Mouse (Mus musculus) layer of hippocampus, adult 11-12 months (tissue): ENCODE data around the gene Rhou.

Experiments
- DNase-seq: peaks from one replicate; pipeline ENCODE4 v3.0.0; 2022; ENCODE audit warnings: low spot score

Rhou gene

DNA sequence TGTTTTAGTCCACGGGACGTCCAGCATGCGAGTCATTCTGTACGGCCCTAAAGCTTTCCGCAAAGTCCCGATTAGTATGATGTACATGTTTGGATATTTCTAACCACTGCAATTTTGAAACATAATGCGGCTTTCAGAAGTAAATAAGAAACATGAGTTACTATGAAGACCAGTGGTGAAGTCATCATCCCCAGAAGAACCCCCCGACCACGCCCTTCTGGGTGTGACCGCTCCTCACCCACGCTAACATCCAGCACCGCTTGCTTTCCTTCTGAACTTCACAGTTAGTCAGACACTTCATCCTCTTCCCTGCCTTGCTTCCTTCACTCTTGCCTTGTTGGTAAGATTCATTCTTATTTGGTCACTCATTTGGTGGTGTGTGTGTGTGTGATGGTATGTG, 4.2 kb upstream of the Rhou start:
- no peak for DNase-seq

DNA sequence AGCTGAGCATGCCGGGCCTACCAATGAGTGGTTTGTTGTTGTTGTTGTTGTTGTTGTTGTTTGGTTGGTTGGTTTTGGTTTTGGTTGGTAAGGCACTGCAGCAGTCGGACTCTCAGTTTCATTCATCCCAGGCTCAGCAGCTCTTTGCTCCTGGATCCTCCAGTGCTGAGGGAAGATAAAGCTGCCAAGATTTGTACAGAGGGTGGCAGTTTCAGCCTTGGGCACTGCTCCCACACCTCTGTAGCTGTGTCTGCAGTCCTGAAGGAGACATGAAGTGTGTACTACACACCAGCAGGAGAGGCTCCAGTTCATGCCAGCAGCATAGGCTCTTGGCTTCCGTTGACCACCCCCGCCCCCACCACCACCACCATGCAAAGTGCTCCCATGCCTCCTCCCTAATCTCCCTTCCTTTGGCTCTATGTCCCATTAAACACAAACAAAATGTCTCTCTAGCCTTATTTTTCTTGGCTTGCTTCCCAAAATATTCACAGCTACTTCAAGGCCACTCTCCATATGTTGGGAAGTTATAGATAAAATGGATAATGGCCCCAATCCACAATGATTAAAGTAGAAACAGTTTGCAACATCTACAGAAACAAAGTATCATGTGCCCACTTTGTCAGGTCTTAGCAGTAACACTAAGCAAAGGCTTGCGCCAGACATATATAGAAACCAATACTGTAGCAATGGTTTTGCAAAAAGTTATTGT, 2.2 kb upstream of the Rhou start:
- no peak for DNase-seq

DNA sequence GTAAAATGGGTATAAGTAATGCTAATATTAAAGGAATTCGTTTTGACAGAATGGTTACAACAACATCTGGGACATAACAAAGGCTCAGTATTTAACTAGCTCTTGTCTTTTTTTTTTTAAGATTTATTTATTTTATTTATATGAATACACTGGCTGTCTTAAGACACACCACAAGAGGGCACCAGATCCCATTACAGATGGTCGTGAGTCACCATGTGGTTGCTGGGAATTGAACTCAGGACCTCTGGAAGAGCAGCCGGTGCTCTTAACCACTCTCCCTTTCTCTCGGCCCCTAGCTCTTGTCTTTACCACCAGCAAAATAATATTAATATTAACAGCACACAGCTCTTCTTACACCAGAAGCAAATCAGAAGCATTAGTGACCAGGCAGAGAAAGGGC, 1.1 kb upstream of the Rhou start:
- DNase-seq, result no peak

DNA sequence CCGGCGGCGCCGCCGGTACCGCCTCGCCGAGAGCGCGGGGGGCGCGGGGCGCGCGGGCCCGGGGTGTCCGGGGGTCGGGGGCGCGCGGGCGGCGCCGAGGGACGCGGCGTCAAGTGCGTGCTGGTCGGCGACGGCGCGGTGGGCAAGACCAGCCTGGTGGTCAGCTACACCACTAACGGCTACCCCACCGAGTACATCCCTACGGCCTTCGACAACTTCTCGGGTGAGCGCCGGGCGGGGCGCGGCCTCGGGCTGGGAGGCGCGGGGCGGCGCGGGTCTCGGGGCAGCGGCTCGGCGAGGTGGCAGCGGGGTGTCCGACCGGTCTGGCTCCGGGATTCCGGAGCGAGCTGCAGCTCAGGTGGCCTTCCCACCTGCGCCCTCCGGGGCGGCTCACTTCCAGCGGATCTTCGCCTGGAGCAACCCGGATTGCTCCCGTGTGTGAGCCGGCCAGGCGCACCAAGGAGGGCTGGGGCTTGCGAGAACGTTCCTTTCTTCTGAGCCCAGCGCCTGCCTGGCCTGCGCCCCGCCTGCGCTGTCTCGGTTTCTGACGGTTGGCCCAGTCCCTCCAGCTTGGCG, 353 bp downstream of the Rhou start:
- peak; percentile 44 for DNase-seq

DNA sequence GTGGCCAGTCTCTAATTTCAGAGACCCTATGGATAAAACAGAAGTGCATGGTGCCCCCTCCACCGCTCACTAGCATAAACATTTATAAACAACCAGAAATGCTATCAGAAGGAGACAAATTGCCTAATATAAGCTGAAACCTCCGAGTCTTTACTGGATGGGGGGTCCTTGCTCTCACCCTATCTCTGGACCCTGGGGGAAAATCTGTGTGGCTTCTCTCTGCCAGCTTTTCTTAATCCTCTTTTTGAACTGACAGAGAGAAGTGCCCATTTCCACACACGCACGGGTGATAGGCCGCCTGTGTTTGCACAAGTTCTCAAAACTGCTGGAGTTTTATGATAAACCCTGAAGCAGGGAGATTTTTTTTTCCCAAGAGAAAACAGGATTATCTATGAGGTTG, 1.0 kb downstream of the Rhou start:
- no peak for DNase-seq

DNA sequence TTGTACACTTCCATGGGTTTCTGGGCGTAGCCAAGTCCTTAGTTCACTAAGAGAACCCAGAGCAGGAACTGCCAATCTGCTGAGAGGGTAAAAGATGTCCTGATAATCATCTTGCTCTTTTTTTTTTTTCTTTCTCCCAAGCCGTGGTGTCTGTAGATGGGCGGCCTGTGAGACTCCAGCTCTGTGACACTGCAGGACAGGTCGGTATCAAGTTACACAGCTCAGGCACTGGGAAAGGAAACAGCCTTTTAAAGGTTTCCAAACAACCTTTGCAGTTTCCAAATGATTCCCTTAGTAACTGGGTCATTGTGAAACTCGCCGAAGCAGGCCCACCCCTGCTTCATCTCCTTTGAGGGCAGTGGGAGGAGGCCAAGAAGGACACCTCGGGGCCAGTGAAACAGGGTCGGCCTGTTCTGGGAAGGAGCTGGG, 1.6 kb downstream of the Rhou start:
- no peak for DNase-seq

DNA sequence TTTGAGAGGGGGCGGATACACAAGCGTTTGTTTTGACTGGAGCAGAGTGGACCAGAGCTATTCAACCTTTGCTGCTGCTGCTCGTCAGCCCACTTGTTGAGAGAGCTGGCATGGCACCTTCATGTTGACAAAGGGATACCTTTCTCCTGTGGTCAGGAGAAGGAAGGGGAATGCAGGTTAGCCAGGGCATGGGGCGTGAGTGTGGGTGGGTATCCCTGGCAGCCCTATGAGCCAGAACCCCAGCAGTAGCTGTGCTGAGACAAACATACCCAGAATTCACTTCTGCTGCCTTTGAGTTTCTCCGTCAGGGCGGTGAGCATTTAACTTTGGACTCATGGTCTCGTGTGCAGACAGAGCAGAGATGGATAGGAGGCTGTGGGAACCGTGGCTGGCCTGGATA, 4.1 kb downstream of the Rhou start:
- DNase-seq, result no peak

DNA sequence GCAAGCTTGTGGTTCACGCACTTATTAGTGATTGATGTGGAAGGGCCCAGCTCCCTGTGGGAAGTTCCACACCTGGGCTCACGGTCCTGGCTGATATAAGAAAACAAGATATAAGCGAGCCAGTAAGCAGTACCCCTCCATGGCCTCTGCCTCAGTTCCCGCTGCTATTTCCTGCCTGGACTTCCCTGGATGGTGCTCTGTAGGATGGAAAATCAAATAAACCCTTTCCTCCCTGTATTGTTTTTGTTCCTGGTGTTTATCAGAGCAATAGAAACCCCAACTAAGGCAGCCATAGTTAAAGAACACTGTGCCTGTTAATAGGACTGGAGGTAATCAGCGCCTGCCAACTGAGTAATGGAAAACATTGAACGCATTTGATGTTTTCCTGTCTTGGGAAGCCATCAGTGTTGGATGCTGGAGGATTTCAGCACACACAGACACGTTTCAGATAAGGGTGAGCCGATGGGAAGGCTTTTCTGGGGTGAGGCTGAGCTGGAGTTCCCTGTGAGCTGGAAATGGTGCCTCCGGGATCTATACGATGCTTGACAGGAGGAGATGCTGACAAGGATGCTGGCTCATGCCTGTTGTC, 5.8 kb downstream of the Rhou start:
- no peak for DNase-seq

DNA sequence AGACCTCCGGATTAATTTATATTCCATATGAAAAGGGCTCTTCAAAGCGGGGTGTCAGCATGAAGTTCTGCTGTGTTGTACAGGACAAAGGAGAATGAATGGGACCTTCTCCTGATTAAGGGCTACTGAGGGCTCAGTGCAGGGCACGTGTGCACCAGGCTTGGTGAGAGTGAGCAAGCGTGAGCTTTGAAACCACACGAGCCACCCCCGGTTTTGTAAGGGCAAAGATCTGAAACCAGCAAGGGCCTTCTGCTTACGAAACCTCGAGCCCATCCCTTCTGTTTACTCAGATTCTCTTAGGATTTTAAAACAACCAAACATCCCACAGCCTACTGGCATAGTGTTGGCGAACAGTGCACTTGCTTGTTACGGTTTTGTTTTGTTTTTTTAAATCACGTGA, 7.8 kb downstream of the Rhou start:
- DNase-seq, result no peak

DNA sequence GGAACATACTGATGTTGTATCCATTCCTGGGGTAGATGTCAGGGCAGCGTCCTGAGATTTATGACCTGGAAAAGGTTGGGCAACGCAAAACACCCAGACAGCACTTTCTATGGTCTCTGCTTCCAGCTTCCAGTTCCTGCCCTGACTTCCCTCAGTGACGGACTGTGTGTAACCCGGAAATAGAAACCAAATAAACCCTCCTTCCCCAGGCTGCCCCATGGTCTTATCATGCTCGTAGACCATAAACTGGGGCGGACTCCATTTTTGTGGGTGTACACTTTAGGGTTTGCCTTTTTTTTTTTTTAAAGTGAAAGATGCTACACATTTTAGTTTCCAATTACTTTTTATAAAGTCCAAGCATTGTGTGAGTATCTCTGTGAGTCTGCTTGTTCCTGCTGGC, 11.9 kb downstream of the Rhou start:
- no peak for DNase-seq

DNA sequence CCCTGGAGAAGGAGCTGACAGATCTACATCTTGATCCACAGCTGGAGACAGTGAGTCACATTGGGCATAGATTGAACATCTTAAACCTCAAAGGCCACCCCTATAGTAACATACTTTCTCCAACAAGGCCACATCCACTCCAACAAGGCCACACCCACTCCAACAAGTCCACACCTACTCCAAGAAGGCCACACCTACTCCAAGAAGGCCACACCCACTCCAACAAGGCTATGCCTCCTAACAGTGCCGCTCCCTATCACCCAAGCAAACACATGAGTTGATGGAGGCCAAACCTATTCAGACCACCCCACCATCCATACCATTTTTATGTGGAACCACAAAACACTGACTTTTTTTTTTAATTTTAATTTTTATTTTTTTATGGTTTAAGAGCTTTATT, 13.1 kb downstream of the Rhou start:
- DNase-seq, result no peak

DNA sequence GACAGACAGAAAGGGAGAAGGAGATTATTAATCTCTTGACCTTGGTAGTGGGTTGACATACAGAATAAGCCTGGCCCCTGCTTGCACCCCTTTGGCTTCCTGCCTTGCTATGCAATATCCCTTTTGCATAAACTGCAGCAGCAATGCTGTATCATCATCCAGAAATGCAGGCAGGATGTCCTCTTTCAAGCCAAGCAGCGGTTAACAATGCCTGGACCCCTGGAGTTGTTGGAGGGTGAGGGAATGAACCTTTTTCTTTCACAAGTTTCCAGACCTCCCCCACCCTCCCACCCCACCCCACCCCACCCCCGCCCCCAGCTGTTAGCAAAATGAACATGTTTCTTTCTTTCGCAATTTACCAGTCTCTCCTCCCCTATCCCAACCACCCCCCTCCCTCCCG, 15.0 kb downstream of the Rhou start:
- no peak for DNase-seq

DNA sequence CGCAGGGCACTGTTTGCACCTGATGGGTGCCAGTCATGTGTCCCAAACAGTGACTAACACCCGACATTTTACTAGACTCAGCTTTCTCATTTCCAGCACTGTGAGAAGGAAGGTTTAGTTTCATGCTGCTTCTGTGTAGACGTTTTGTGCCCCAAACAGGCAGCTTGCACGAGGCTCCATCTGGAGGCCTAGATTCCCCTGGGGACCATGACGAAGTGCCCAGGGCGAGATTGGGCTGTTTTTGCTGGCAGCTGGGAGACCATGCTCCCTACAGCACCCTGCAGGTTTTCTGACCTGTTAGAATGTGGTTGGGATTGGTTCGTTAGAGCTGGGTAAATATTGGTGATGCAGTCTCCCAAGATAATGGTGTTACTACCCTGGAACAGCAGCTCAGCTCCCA, 17.0 kb downstream of the Rhou start:
- DNase-seq, result no peak

DNA sequence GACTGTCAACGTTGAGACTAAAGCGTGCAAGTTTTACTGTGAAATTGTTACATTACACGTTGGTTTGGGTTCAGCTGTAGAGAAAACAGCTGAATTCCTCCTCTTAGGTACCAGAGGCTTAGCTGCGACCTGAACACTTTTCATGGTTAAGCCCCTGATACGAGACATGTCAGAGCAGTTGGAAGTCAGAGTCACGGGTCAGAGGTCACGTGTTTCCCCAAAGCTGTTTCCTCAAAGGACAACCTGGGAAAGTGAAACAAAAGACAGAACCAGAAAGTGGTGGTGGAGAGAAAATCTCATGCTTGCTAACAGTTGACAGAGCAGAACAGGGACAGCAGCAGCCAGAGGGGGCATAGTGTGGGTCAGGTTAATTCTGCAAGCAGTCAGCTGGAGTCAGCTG, 17.7 kb downstream of the Rhou start:
- DNase-seq, result no peak

DNA sequence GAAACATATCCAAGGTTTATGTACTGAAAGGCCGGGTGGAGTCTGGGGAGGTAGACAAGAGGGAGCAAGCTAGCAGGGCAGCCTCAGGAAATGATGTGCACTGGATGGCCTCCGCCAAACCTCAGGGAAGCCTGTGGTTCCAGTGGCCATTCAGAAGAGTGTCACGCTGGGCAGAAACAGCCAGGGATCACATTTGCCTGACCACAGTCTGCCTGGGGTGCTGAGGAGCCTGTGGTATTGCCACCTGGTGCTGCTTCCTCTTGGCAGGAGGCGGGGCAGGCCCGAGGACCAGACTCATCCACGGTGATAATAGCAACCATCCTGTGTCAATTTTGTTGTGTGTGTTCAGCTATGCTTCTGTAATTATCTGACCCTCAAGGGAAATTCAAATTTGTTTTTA, 18.9 kb downstream of the Rhou start:
- DNase-seq, result no peak

DNA sequence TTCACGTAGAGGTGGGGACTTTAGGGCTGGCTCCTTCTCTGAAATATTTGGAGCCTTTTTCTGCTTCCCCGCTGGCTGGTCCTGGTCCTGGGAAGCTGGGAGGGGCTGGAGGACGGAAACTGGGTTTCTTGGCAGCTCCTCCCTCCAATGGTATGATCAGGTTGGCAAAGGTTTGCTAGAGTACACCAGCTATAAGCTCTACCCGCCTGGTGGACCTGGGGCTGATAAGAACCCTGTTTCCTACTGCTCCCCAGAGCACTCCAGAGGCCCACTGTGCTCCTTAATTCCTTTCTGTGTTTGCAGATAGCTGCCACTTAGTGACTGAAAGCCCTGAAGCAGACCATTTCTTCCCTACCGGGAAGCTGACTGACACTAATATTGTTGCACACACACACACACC, 21.9 kb downstream of the Rhou start:
- no peak for DNase-seq

DNA sequence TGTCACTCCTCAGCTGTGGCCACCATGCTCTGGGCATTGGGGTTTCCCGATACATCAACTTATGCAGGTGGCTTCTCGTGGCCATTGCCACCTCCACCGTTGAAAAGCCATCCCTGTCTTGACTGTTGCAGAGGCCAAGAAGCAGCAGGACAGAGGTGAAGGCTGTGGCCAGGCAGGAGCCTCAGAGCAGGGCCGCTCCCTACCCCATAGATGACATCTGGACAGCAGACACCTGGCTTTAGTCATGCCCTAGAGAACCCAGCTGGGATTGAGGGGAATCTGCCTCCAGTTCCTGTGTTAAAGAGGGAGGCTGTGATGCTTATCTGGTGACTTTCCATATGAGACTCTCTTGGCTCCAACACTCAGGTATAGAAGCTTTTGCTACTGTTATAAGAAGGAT, 24.7 kb downstream of the Rhou start:
- DNase-seq, result no peak

DNA sequence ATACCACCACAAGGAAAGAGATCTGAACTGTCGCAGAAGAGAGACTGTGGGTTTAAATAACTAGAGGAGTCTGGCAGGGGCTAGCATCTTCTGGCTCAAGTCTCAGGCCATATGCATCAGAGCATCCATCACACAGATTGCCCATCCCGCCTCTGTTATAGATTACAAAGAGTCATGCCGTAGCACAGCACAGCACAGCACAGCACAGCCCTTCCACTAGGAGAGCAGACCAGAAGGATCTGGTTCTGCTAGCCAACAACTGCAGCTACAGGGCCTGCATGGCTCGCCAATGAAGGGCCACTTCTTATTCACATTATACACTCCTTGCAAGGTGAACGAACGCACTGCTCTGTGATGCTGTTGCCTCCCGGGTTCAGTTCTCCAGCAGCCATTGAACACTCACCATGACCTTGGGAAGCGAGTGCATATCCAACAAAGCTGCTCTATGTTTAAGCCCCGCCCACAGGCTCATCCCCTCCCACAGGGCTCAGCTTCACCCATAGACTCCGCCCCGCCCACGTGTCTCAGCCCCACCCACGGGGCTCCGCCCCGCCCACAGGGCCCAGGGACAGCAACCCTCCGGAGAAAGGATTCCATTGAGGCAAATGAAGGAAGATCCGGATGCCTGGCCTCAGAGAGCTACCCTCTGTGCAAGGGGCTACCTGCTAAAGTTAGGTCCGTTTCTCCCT, 28.5 kb downstream of the Rhou start:
- DNase-seq, result peak; percentile 53

DNA sequence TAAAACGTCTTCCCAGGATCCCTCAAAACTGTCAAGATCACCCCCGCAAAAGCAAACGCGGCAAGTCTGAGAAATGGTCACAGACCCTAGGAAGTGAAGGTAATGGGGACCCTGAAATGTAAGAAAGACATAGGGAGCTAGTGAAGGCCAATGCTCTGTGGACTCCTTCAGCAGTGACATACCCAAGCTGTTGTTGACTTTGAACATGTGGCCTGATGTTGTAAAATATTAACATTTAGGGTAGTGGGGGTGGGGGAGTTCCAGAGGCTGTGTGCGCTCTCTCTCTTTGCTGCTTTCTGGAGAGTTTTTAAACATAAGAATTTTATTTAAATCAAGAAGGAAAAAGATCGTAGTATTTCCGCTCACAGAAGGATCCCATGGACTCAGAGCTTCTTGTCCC, 29.6 kb downstream of the Rhou start:
- no peak for DNase-seq

DNA sequence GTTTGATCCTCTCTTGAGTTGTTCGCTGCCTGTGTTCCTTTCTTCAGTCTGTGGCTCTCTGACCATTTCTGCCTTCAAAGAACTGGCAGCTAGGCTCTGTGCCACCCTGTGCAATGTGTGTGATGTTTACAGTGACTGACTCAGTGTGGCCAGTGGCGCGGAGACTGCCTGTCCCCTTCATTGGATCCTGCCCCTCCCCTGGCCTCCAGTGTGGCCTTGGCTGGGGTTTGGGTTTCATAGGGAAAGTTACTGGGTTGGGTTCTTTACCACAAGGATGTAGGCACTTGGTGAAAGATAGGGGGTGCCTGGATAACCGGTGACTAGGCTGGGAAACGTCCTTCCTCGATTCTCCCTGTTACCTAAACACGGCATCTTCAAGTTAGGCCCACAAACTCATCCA, 31.1 kb downstream of the Rhou start:
- no peak for DNase-seq

DNA sequence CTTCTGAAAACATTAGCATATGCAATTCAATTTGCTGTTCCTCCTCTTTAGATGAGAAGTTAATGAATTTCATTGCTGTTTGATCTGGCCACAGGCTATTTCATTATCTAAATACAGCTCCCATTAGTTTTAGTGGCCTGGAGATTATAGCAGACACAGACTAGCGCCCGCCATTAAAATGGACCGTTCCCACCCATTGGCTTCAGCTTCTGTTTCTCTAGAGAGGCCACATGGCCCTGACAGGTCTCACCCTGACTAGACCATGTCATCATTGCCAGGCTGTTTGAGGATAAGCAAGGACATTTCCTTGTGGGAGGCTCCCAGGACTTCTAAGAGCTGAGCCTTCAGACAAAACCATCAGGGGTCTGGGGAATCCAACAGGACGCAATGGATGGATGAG, 31.7 kb downstream of the Rhou start:
- no peak for DNase-seq

DNA sequence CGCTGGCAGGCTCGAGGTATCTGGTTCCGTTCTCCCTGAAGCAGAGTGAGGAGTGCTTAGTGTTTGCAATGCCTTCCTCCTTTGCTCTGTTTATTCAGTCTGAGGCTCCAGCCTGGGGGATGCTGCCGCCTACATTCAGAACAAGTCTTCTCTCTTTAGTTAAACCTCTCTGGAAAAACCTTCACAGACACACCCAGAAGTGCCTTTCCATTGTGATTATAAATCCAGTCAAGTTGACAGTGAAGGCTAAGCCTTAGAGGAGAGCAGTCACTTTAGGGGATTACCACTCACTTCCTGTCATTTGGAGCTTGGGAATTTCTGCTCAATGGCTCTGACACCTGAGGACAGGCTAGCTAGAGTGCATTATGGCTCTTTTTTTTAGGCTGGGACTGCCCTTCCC, 34.1 kb downstream of the Rhou start:
- DNase-seq, result no peak

DNA sequence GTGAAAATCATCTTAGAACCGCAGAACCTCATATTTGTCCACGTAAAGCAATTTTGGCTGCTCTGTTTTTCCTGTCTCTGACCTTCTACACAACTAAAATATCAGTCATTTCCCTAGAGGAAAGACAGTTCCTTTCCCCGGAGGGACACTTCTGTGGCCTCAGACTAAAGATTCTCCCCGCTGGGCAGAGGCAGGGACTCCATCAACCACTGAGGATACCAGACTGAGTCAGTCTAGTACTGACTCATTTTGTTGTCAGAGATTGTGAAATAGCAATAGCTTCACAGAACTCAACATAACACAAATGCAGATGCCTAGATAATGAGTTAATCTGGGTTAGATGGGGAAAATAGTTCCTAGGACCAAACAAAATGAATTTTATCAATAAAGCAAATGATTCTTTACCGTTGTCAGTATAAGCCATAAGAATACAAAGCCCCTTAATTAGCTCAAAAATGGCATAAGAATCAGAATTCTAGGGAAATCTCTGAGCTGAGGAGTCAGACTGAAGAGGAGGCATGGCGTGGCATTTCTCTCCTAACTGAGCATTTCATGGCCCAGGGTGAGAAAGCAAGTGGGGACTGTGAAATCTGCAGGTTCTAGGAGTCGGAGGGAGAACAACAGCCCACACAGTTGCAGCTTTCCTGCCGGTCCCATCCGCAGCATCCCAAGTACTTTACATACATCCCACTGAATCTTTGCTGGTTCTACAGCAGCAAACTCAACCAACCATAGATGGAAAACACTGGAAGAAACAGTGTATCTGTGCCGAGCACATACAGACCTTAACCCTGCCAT, 38.6 kb downstream of the Rhou start:
- no peak for DNase-seq
